Mouse (Mus musculus): ENCODE measurements around the gene Rtel1. TPM values are rescaled to one million over a fixed set of nuclear protein-coding genes. Genes with fewer than 3 reads are reported as not detected.

Gene Rtel1
- polyA plus RNA-seq, 1 experiment: 6.1 TPM

GRCm38 (mm10) chr2:181397207-181397761 lies 77.7 kb downstream of the Rtel1 start:
- no peak overlapping the region for H3K4me3 ChIP-seq (replicated peaks)
- TF ChIP-seq GATA1 (IDR thresholded peaks at IDR 0.05; ENCODE audit: borderline replicate concordance, low read length): no peak
- no peak for TF ChIP-seq FLI1 (IDR thresholded peaks at IDR 0.05; ENCODE audit: low read length)
- H3K4me1 ChIP-seq: peaks cover 28% of the 10 kb centered on the region
- H3K27me3 ChIP-seq (replicated peaks): peaks cover 16% of the 10 kb centered on the region
- H3K36me3 ChIP-seq (replicated peaks; ENCODE audit: low read length): peaks cover 9% of the 10 kb centered on the region
- H3K9me3 ChIP-seq: no peaks in the 10 kb centered on the region

DNA sequence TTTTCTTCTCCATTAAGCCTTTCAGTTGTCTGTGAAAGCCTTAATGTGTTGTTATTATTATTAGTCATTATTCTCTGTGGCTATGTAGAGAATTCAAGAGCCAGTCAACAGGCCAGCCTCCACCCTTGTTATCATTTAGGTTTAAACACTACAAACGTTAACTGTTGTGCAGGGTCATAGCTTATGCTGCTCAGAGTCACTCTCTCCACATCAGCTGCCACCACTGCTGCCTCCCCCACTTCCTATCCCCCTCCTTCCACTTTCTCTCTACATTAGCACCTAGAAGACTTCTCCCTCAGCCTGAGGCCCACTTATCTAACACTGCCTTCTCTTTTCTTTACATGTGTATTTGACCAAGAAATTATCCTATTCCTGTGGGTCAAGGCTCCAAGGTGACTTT lies 82.0 kb downstream of the Rtel1 start:
- peak overlapping the region; percentile 47 for H3K4me3 ChIP-seq (replicated peaks)
- H3K36me3 ChIP-seq (replicated peaks; ENCODE audit: low read length): peaks cover 3% of the 10 kb centered on the region

DNA sequence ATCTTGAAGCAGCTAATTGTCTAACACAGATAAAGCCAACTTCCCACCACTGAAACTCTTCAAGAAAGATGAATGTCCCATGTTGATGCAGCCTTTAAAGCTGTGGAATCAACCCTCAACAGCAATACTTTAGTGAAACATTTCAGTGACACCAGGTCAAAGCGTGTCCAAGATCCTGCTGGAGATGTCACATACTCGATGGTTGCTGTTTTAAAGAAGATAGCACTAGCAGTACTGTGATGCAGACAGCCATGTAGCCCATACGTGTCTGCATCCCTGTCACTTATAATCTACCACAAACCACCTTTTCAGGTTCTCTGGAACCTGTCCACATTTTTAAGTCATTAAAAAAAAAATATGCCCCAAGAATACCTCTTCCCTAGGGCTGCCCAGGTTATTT lies 84.2 kb downstream of the Rtel1 start:
- peaks cover 3% of the 10 kb centered on the region for H3K36me3 ChIP-seq (replicated peaks; ENCODE audit: low read length)
- no peak for TF ChIP-seq FLI1 (IDR thresholded peaks at IDR 0.05; ENCODE audit: low read length)
- no peak for TF ChIP-seq GATA1 (IDR thresholded peaks at IDR 0.05; ENCODE audit: borderline replicate concordance, low read length)
- H3K4me1 ChIP-seq: peaks cover 47% of the 10 kb centered on the region
- H3K9me3 ChIP-seq: no peaks in the 10 kb centered on the region
- no peak overlapping the region for H3K4me3 ChIP-seq (replicated peaks)
- peaks cover 17% of the 10 kb centered on the region for H3K27me3 ChIP-seq (replicated peaks)

More for the DNA sequence above, 82.0 kb downstream of the Rtel1 start:
- Histone ChIP-seq H3K4me1 (peaks cover 49% of the 10 kb centered on the region), H3K27me3 (replicated peaks) (peaks cover 18% of the 10 kb centered on the region), H3K9me3 (no peaks in the 10 kb centered on the region)
- no peak for TF ChIP-seq FLI1 (IDR thresholded peaks at IDR 0.05; ENCODE audit: low read length)
- no peak for TF ChIP-seq GATA1 (IDR thresholded peaks at IDR 0.05; ENCODE audit: borderline replicate concordance, low read length)

Other genes starting within 250 kb of the Rtel1 start
- not detected in 2 replicates for gene Kcnq2, start 184.4 kb upstream of the Rtel1 start, polyA plus RNA-seq (2012; ENCODE audit: insufficient read depth, low replicate concordance)
- not detected in 2 replicates for gene Eef1a2, start 162.7 kb upstream of the Rtel1 start, polyA plus RNA-seq (2012; ENCODE audit: insufficient read depth, low replicate concordance)
- gene Ppdpf, start 132.5 kb upstream of the Rtel1 start, polyA plus RNA-seq (2012; ENCODE audit: insufficient read depth, low replicate concordance): 257 and 509 TPM in 2 replicates
- gene Ptk6, start 117.0 kb upstream of the Rtel1 start, polyA plus RNA-seq (2012; ENCODE audit: insufficient read depth, low replicate concordance): not detected in 2 replicates
- not detected in 2 replicates for gene Srms, start 106.6 kb upstream of the Rtel1 start, polyA plus RNA-seq (2012; ENCODE audit: insufficient read depth, low replicate concordance)
- gene Fndc11, start 99.7 kb upstream of the Rtel1 start, polyA plus RNA-seq (2012; ENCODE audit: insufficient read depth, low replicate concordance): not detected in 2 replicates
- 1.9 and 2.3 TPM in 2 replicates for gene Helz2, start 77.7 kb upstream of the Rtel1 start, polyA plus RNA-seq (2012; ENCODE audit: insufficient read depth, low replicate concordance)
- 4.9 and 8.0 TPM in 2 replicates for gene Gmeb2, start 31.7 kb upstream of the Rtel1 start, polyA plus RNA-seq (2012; ENCODE audit: insufficient read depth, low replicate concordance)
- gene Stmn3, start 5.2 kb upstream of the Rtel1 start, polyA plus RNA-seq (2012; ENCODE audit: insufficient read depth, low replicate concordance): not detected in 2 replicates
- 3.5 and 17.6 TPM in 2 replicates for gene Zgpat, start 45.2 kb downstream of the Rtel1 start, polyA plus RNA-seq (2012; ENCODE audit: insufficient read depth, low replicate concordance)
- 5.0 and 9.7 TPM in 2 replicates for gene Arfrp1, start 45.7 kb downstream of the Rtel1 start, polyA plus RNA-seq (2012; ENCODE audit: insufficient read depth, low replicate concordance)
- 20.5 and 108 TPM in 2 replicates for gene Lime1, start 60.3 kb downstream of the Rtel1 start, polyA plus RNA-seq (2012; ENCODE audit: insufficient read depth, low replicate concordance)
- gene Zbtb46, start 139.7 kb downstream of the Rtel1 start, polyA plus RNA-seq (2012; ENCODE audit: insufficient read depth, low replicate concordance): 0.16 TPM in 1 of 2 replicates, not detected in the other
- gene Abhd16b, start 173.5 kb downstream of the Rtel1 start, polyA plus RNA-seq (2012; ENCODE audit: insufficient read depth, low replicate concordance): not detected in 2 replicates
- gene Tpd52l2, start 177.4 kb downstream of the Rtel1 start, polyA plus RNA-seq (2012; ENCODE audit: insufficient read depth, low replicate concordance): 7.5 and 38.2 TPM in 2 replicates
- 10.4 and 13.9 TPM in 2 replicates for gene Dnajc5, start 200.7 kb downstream of the Rtel1 start, polyA plus RNA-seq (2012; ENCODE audit: insufficient read depth, low replicate concordance)

Data from megakaryocyte, embryonic 14.5 days (primary cell).